Mouse (Mus musculus) skeletal muscle tissue, adult 2 months (tissue): ENCODE data around the gene Dcakd.
A peak's percentile ranks its signal among the peaks of the same experiment; 100 is the strongest.

Experiments
- DNase-seq: peaks from one replicate; pipeline ENCODE4 v3.0.0-alpha.2; 2012; ENCODE audit warnings: low read depth, low spot score

Dcakd gene

GRCm38 (mm10) chr11:103028176-103028891 is at the start of gene Dcakd, which contains the start of gene Nmt1:
Gene Dcakd, minus strand, starts transcription at chr11:103028333.
Gene Nmt1, plus strand, starts transcription at chr11:103028190.
- DNase-seq = peak; percentile 96

GRCm38 (mm10) chr11:103076581-103076980 is 48.4 kb upstream of the Dcakd start:
- no peak for DNase-seq

GRCm38 (mm10) chr11:103076010-103076409 is 47.9 kb upstream of the Dcakd start:
- no peak for DNase-seq

- no peak for DNase-seq
Measured at GRCm38 (mm10) chr11:103074796-103075323, 46.7 kb upstream of the Dcakd start.

- no peak for DNase-seq
Measured at GRCm38 (mm10) chr11:103074121-103074650, 46.1 kb upstream of the Dcakd start.

- DNase-seq = no peak
Measured at GRCm38 (mm10) chr11:103073671-103074070, 45.5 kb upstream of the Dcakd start.

GRCm38 (mm10) chr11:103070322-103070880 is 42.3 kb upstream of the Dcakd start:
- no peak for DNase-seq

GRCm38 (mm10) chr11:103069731-103070130 is 41.6 kb upstream of the Dcakd start:
- no peak for DNase-seq

GRCm38 (mm10) chr11:103068884-103069283 is 40.8 kb upstream of the Dcakd start:
- DNase-seq = no peak

GRCm38 (mm10) chr11:103068272-103068671 is 40.1 kb upstream of the Dcakd start:
- no peak for DNase-seq

- DNase-seq = peak; percentile 92
Measured at GRCm38 (mm10) chr11:103067457-103068001, 39.4 kb upstream of the Dcakd start.

GRCm38 (mm10) chr11:103067051-103067361 is 38.9 kb upstream of the Dcakd start:
- no peak for DNase-seq

- DNase-seq = no peak
Measured at GRCm38 (mm10) chr11:103066191-103067050, 38.3 kb upstream of the Dcakd start.

- DNase-seq = peak; percentile 89
Measured at GRCm38 (mm10) chr11:103058499-103059085, 30.5 kb upstream of the Dcakd start.

GRCm38 (mm10) chr11:103056636-103057035 is 28.5 kb upstream of the Dcakd start:
- DNase-seq = no peak

- peak; percentile 71 for DNase-seq
Measured at GRCm38 (mm10) chr11:103054798-103055197, 26.7 kb upstream of the Dcakd start.

GRCm38 (mm10) chr11:103053191-103054076 is 25.3 kb upstream of the Dcakd start:
- no peak for DNase-seq

- DNase-seq = no peak
Measured at GRCm38 (mm10) chr11:103052078-103052477, 23.9 kb upstream of the Dcakd start.

GRCm38 (mm10) chr11:103051249-103051691 is 23.1 kb upstream of the Dcakd start:
- DNase-seq = peak; percentile 88

- peak; percentile 74 for DNase-seq
Measured at GRCm38 (mm10) chr11:103050153-103050552, 22.0 kb upstream of the Dcakd start.
